ENCODE assay signal across 9 mouse cellular contexts in the genomic region with DNA sequence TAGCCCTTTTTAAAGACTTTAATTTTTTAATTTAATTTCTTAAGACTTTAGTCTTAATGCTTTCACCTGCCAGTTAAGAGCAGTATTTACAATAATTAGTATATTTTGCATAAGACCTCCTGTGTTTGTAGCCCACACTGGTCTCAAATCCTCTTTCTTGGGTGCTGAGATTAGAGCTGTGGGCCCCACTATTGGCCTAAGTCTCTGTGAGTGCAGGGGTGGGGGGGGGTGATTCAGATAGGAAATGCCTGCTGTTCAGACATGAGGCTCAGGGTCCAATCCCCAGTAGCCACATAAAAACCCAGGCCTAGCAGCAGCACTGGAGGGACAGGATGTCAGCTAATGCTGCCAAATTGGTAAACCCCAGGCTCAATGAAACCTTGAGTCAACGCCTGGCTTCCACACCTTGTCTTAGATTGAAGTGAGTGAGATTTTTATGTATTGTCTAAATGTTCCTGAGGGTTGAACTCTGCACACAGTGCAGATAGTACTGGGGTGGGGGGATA. TPM values are rescaled to one million over a fixed set of nuclear protein-coding genes. Genes with fewer than 3 reads are reported as not detected.
DNase-seq lines count a peak whose midpoint lies in the region; ATAC-seq and TF ChIP-seq lines count a peak whose summit lies in the region.
"Had no signal": no experiment of that assay in that cellular context is flagged by ENCODE, and none has a peak within 500 bp of the region (broad histone marks: within the 10 kb centered on the region; RNA-seq: fewer than 3 reads in every experiment).

No protein-coding gene starts in this region.

- peaks cover 7% of the 10 kb centered on the region for H3K4me1 ChIP-seq in forebrain, embryonic 11.5 days (replicated peaks; ENCODE audit: control insufficient read depth, insufficient read depth, low read length)
- H3K4me1 ChIP-seq in forebrain, embryonic 12.5 days, result peaks cover 44% of the 10 kb centered on the region
- H3K4me1 ChIP-seq in kidney, embryonic 16.5 days (ENCODE audit: insufficient read depth, low read length), result peaks cover 37% of the 10 kb centered on the region
- peaks cover 40% of the 10 kb centered on the region for H3K4me1 ChIP-seq in bone marrow macrophage, adult 2 months (ENCODE audit: control insufficient read depth, insufficient read depth, low read length)

- peaks cover 79% of the 10 kb centered on the region for H3K79me2 ChIP-seq in macrophage (ENCODE audit: inconsistent target)

- no peak for TF ChIP-seq POLR2A in bone marrow macrophage, adult 2 months (IDR thresholded peaks at IDR 0.05; ENCODE audit: borderline replicate concordance, low read depth, low read length)

- H3K9me3 ChIP-seq in forebrain, embryonic 11.5 days (ENCODE audit: control insufficient read depth, low read length), result no peaks in the 10 kb centered on the region
- H3K9me3 ChIP-seq in forebrain, embryonic 12.5 days, result no peaks in the 10 kb centered on the region
- no peaks in the 10 kb centered on the region for H3K9me3 ChIP-seq in kidney, embryonic 16.5 days (ENCODE audit: low read length)
- H3K9me3 ChIP-seq: liver, embryonic 15.5 days had no signal

- 0 out of 2 replicates have a peak, but pooled peaks have one; percentile 14 for TF ChIP-seq CTCF in bone marrow macrophage, adult 2 months (IDR thresholded peaks at IDR 0.05; ENCODE audit: low read depth, low read length)

- peaks cover 20% of the 10 kb centered on the region for H3K36me3 ChIP-seq in forebrain, embryonic 11.5 days (ENCODE audit: control insufficient read depth, insufficient read depth, low read length)
- peaks cover 49% of the 10 kb centered on the region for H3K36me3 ChIP-seq in forebrain, embryonic 12.5 days (replicated peaks)
- peaks cover 58% of the 10 kb centered on the region for H3K36me3 ChIP-seq in kidney, embryonic 16.5 days (ENCODE audit: insufficient read depth, low read length)
- peaks cover 39% of the 10 kb centered on the region for H3K36me3 ChIP-seq in macrophage (ENCODE audit: inconsistent target)

- no peak overlapping the region for H3K9ac ChIP-seq in forebrain, embryonic 11.5 days (ENCODE audit: low read length)
- H3K9ac ChIP-seq in forebrain, embryonic 12.5 days, result no peak overlapping the region
- peak overlapping the region; percentile 16; the same call in 1 of the 2 replicates for H3K9ac ChIP-seq in kidney, embryonic 16.5 days (replicated peaks; ENCODE audit: low read length)
- H3K9ac ChIP-seq: liver, embryonic 15.5 days had no signal

- no peak overlapping the region for H3K4me2 ChIP-seq in forebrain, embryonic 11.5 days (ENCODE audit: low read depth, low read length, severe bottlenecking)
- no peak overlapping the region; the same call in 1 of the 2 replicates for H3K4me2 ChIP-seq in forebrain, embryonic 12.5 days
- no peak overlapping the region for H3K4me2 ChIP-seq in kidney, embryonic 16.5 days (replicated peaks; ENCODE audit: low read depth, low read length)

- peak; percentile 54 for DNase-seq in forebrain, embryonic 11.5 days (ENCODE audit: low spot score)
- DNase-seq in kidney, postnatal 10 days, result no peak
- DNase-seq in ovary, postnatal 36 days (ENCODE audit: low spot score), result no peak

- no peak for ATAC-seq in forebrain, embryonic 11.5 days (replicated peaks; ENCODE audit: low FRiP score)
- ATAC-seq in forebrain, embryonic 12.5 days (ENCODE audit: low FRiP score), result no peak
- ATAC-seq in kidney, embryonic 16.5 days (ENCODE audit: low FRiP score, low TSS enrichment), result no peak
- ATAC-seq in erythroblast, adult 5-6 weeks (replicated peaks; ENCODE audit: low FRiP score, poor library complexity, severe bottlenecking), result no peak

- no peak overlapping the region for H3K27ac ChIP-seq in forebrain, embryonic 11.5 days (ENCODE audit: low read depth, low read length)
- H3K27ac ChIP-seq in forebrain, embryonic 12.5 days, result no peak overlapping the region
- no peak overlapping the region for H3K27ac ChIP-seq in kidney, embryonic 16.5 days (ENCODE audit: low read length)
- no peak overlapping the region for H3K27ac ChIP-seq in bone marrow macrophage, adult 2 months (ENCODE audit: insufficient read depth, low read depth, low read length)
- H3K27ac ChIP-seq in macrophage, result peak overlapping the region; percentile 94

- H3K4me3 ChIP-seq in forebrain, embryonic 11.5 days (ENCODE audit: low read depth, low read length), result no peak overlapping the region
- H3K4me3 ChIP-seq in forebrain, embryonic 12.5 days (replicated peaks), result no peak overlapping the region
- peak overlapping the region; percentile 10; the same call in 1 of the 2 replicates for H3K4me3 ChIP-seq in kidney, embryonic 16.5 days (ENCODE audit: low read length)
- peak overlapping the region; percentile 20; the same call in 1 of the 2 replicates for H3K4me3 ChIP-seq in bone marrow macrophage, adult 2 months (ENCODE audit: insufficient read depth, low read length)
- peak overlapping the region; percentile 87; the same call in 1 of the 2 replicates for H3K4me3 ChIP-seq in macrophage (ENCODE audit: inconsistent target)

- WGBS in forebrain, embryonic 11.5 days, result 76% methylated on average over 1 of the region's 1 CpGs
- WGBS in forebrain, embryonic 12.5 days, result 79% methylated on average over 1 of the region's 1 CpGs
- WGBS in kidney, embryonic 16.5 days, result 48% methylated on average over 1 of the region's 1 CpGs
- WGBS in macrophage (ENCODE audit: missing documents), result 67% methylated on average over 1 of the region's 1 CpGs

- H3K27me3 ChIP-seq in forebrain, embryonic 11.5 days (ENCODE audit: control insufficient read depth, insufficient read depth, low read length), result no peaks in the 10 kb centered on the region
- H3K27me3 ChIP-seq in forebrain, embryonic 12.5 days, result no peaks in the 10 kb centered on the region
- H3K27me3 ChIP-seq in kidney, embryonic 16.5 days (ENCODE audit: insufficient read depth, low read length), result no peaks in the 10 kb centered on the region
- H3K27me3 ChIP-seq: liver, embryonic 15.5 days had no signal

RNA-seq across cellular contexts. Expression of a gene that starts 3.9 kb away (rescaled TPM):
- polyA plus RNA-seq in forebrain, embryonic 11.5 days (2014; fragmentation: Nextera tagmentation; extraction: Ambion mirVana), result 1,858 and 1,977 TPM in 2 replicates
- polyA plus RNA-seq in forebrain, embryonic 12.5 days (2016; fragmentation: Nextera tagmentation; extraction: Ambion mirVana), result 1,282 and 1,334 TPM in 2 replicates
- 1,990 and 2,045 TPM in 2 replicates for polyA plus RNA-seq in kidney, embryonic 16.5 days (2015; fragmentation: Nextera tagmentation; extraction: Ambion mirVana)
- polyA plus RNA-seq in bone marrow macrophage, adult 2 months (2012; ENCODE audit: insufficient read depth, insufficient read length, missing spikeins), result 331 and 370 TPM in 2 replicates
- 100 to 1,000 TPM in 3 of 26 experiments, 10 to 100 TPM in 23; 12.6 to 121 (median 44.0) TPM for total RNA-seq in macrophage (2018; cell fraction: chromatin; rRNA removed)
- total RNA-seq in macrophage (2018; cell fraction: cytosol; rRNA removed), result 100 to 1,000 TPM; 169 to 326 (median 246) TPM
- 100 to 1,000 TPM in 5 of 26 experiments, 10 to 100 TPM in 21; 41.3 to 178 (median 77.0) TPM for total RNA-seq in macrophage (2018; cell fraction: nucleus; rRNA removed)
- polyA plus RNA-seq in macrophage (2018), result 167 to 467 TPM (median 266 TPM) in 3 replicates
- total RNA-seq in erythroblast, adult 5-6 weeks (2015; ENCODE audit: low replicate concordance), result 111 and 119 TPM in 2 replicates
- total RNA-seq in erythroblast, adult 5-6 weeks (2017; ENCODE audit: low replicate concordance), result 73.2 and 74.7 TPM in 2 replicates

RNA-seq across cellular contexts. Expression of a gene that starts 39.3 kb away (rescaled TPM):
- polyA plus RNA-seq in forebrain, embryonic 11.5 days (2014; fragmentation: Nextera tagmentation; extraction: Ambion mirVana), result not detected in 2 replicates
- not detected in 2 replicates for polyA plus RNA-seq in forebrain, embryonic 12.5 days (2016; fragmentation: Nextera tagmentation; extraction: Ambion mirVana)
- polyA plus RNA-seq in kidney, embryonic 16.5 days (2015; fragmentation: Nextera tagmentation; extraction: Ambion mirVana), result 0.29 TPM in 1 of 2 replicates, not detected in the other
- polyA plus RNA-seq in bone marrow macrophage, adult 2 months (2012; ENCODE audit: insufficient read depth, insufficient read length, missing spikeins), result not detected in 2 replicates
- not detected for total RNA-seq in macrophage (2018; cell fraction: chromatin; rRNA removed)
- under 1 TPM; 0.10 to 0.88 (median 0.33) TPM for total RNA-seq in macrophage (2018; cell fraction: cytosol; rRNA removed)
- total RNA-seq in macrophage (2018; cell fraction: nucleus; rRNA removed), result 1 to 10 TPM in 1 of 26 experiments, under 1 TPM in 2, not detected in 23; 0.72 to 1.0 (median 0.83) TPM
- polyA plus RNA-seq in macrophage (2018), result 0.43 to 1.5 TPM in 2 of 3 replicates, not detected in the other
- total RNA-seq in erythroblast, adult 5-6 weeks (2015; ENCODE audit: low replicate concordance), result not detected in 2 replicates
- not detected in 2 replicates for total RNA-seq in erythroblast, adult 5-6 weeks (2017; ENCODE audit: low replicate concordance)
- polyA plus RNA-seq: liver, embryonic 15.5 days had no signal

RNA-seq across cellular contexts. Expression of a gene that starts 41.0 kb away (rescaled TPM):
- polyA plus RNA-seq in forebrain, embryonic 11.5 days (2014; fragmentation: Nextera tagmentation; extraction: Ambion mirVana), result 51.6 and 56.2 TPM in 2 replicates
- 41.5 and 44.4 TPM in 2 replicates for polyA plus RNA-seq in forebrain, embryonic 12.5 days (2016; fragmentation: Nextera tagmentation; extraction: Ambion mirVana)
- 30.7 and 40.6 TPM in 2 replicates for polyA plus RNA-seq in kidney, embryonic 16.5 days (2015; fragmentation: Nextera tagmentation; extraction: Ambion mirVana)
- polyA plus RNA-seq in bone marrow macrophage, adult 2 months (2012; ENCODE audit: insufficient read depth, insufficient read length, missing spikeins), result 77.7 and 90.2 TPM in 2 replicates
- total RNA-seq in macrophage (2018; cell fraction: chromatin; rRNA removed), result 100 to 1,000 TPM in 22 of 26 experiments, 10 to 100 TPM in 4; 86.1 to 283 (median 166) TPM
- total RNA-seq in macrophage (2018; cell fraction: cytosol; rRNA removed), result 10 to 100 TPM; 36.3 to 98.0 (median 67.3) TPM
- total RNA-seq in macrophage (2018; cell fraction: nucleus; rRNA removed), result 100 to 1,000 TPM in 14 of 26 experiments, 10 to 100 TPM in 12; 49.7 to 195 (median 108) TPM
- polyA plus RNA-seq in macrophage (2018), result 24.3 to 57.0 TPM (median 55.3 TPM) in 3 replicates
- total RNA-seq in erythroblast, adult 5-6 weeks (2015; ENCODE audit: low replicate concordance), result 11.1 and 22.4 TPM in 2 replicates
- 9.5 and 10.9 TPM in 2 replicates for total RNA-seq in erythroblast, adult 5-6 weeks (2017; ENCODE audit: low replicate concordance)

Comparison
In these comparisons a context has a peak if more than half of its experiments do, and no peak if none do; other contexts are left out.
1. H3K4me3 ChIP-seq: peak in kidney, embryonic 16.5 days (single experiment), bone marrow macrophage, adult 2 months (single experiment) and macrophage (single experiment); none in forebrain, embryonic 11.5 days (single experiment) and forebrain, embryonic 12.5 days (single experiment).